Mouse (Mus musculus): ENCODE measurements around the gene Mtor.
A peak's percentile ranks its signal among the peaks of the same experiment; 100 is the strongest.

GRCm38 (mm10) chr4:148495160-148495559 lies 46.7 kb downstream of the Mtor start:
- no peak for TF ChIP-seq EP300 (optimal IDR thresholded peaks at IDR 0.05)
- TF ChIP-seq CTCF (IDR thresholded peaks at IDR 0.05; ENCODE audit: low read depth) = peak; percentile 20; the same call in 1 of the 2 replicates
